ENCODE assay signal across 11 mouse cellular contexts in the genomic region with DNA sequence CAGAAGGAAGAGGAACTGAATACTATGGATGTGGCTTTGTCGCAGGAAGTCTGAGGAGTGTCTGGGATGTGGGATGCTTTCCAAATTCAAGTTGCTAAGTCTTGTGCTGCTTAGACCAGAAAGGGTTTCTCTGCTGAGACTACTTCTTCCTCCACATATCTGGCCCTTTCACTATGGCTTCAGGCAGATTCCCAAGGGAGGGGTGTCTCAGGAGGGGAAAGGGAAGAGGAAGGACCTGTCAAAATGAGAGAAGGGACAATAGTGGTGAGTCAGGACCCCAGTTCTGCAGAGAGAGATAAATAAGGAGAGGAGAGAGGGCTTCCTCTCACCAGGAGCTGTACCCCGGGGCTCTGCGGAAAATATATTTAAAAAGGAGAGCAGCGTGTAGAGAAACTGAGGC. TPM values are rescaled to one million over a fixed set of nuclear protein-coding genes. Genes with fewer than 3 reads are reported as not detected.
DNase-seq lines count a peak whose midpoint lies in the region; ATAC-seq and TF ChIP-seq lines count a peak whose summit lies in the region.
"Had no signal": no experiment of that assay in that cellular context is flagged by ENCODE, and none has a peak within 500 bp of the region (broad histone marks: within the 10 kb centered on the region; RNA-seq: fewer than 3 reads in every experiment).

No protein-coding gene starts in this region.

- H3K4me1 ChIP-seq in midbrain, postnatal 0 days (ENCODE audit: insufficient read depth, low read length): 0 out of 2 replicates have a peak, but pooled peaks cover 4% of the 10 kb centered on the region
- H3K4me1 ChIP-seq in midbrain, embryonic 14.5 days (ENCODE audit: control insufficient read depth, insufficient read depth, low read length): no peaks in the 10 kb centered on the region
- no peaks in the 10 kb centered on the region for H3K4me1 ChIP-seq in stomach, postnatal 0 days (replicated peaks; ENCODE audit: control insufficient read depth, insufficient read depth)

- no peaks in the 10 kb centered on the region for H3K36me3 ChIP-seq in midbrain, postnatal 0 days (ENCODE audit: insufficient read depth, low read length)
- no peaks in the 10 kb centered on the region for H3K36me3 ChIP-seq in midbrain, embryonic 14.5 days (ENCODE audit: control insufficient read depth, insufficient read depth, low read length)
- no peaks in the 10 kb centered on the region for H3K36me3 ChIP-seq in stomach, postnatal 0 days (ENCODE audit: control insufficient read depth, insufficient read depth, low read length)
- H3K36me3 ChIP-seq: midbrain, embryonic 15.5 days had no signal

- no peak overlapping the region for H3K27ac ChIP-seq in midbrain, postnatal 0 days (ENCODE audit: low read depth, low read length)
- H3K27ac ChIP-seq in midbrain, embryonic 14.5 days (replicated peaks; ENCODE audit: low read depth, low read length): no peak overlapping the region
- H3K27ac ChIP-seq in stomach, postnatal 0 days (replicated peaks): no peak overlapping the region
- H3K27ac ChIP-seq: midbrain, embryonic 15.5 days had no signal

- no peak overlapping the region for H3K4me3 ChIP-seq in midbrain, postnatal 0 days (ENCODE audit: low read depth, low read length)
- H3K4me3 ChIP-seq in midbrain, embryonic 14.5 days (replicated peaks; ENCODE audit: low read depth, low read length): no peak overlapping the region
- peak overlapping the region; percentile 12; the same call in 1 of the 2 replicates for H3K4me3 ChIP-seq in stomach, postnatal 0 days (ENCODE audit: low read depth, low read length)

- peak; percentile 95 for DNase-seq in heart, adult 11 months
- DNase-seq in heart, postnatal 25 days (ENCODE audit: low spot score): no peak
- no peak for DNase-seq in midbrain, postnatal 0 days (ENCODE audit: low spot score)
- DNase-seq in midbrain, embryonic 14.5 days: no peak
- DNase-seq in kidney, postnatal 25 days: peak; percentile 40 to 64
- DNase-seq in stomach, postnatal 0 days (ENCODE audit: low spot score): no peak
- DNase-seq in layer of hippocampus, adult 9-11 months: no peak
- no peak for DNase-seq in B cell, adult 2 months
- DNase-seq: adrenal gland, postnatal 36 days had no signal

- WGBS in midbrain, postnatal 0 days: 75% methylated on average over 4 of the region's 4 CpGs
- 83% methylated on average over 4 of the region's 4 CpGs for WGBS in midbrain, embryonic 14.5 days
- 67% methylated on average over 4 of the region's 4 CpGs for whole genome bisulfite sequencing in stomach, postnatal 0 days

- no peaks in the 10 kb centered on the region for H3K9me3 ChIP-seq in midbrain, postnatal 0 days (ENCODE audit: low read length)
- H3K9me3 ChIP-seq in midbrain, embryonic 14.5 days (ENCODE audit: control insufficient read depth, low read length): no peaks in the 10 kb centered on the region
- no peaks in the 10 kb centered on the region for H3K9me3 ChIP-seq in stomach, postnatal 0 days (ENCODE audit: control insufficient read depth, low read length)
- H3K9me3 ChIP-seq: midbrain, embryonic 15.5 days had no signal

- peaks cover 14% of the 10 kb centered on the region; the same call in 1 of the 2 replicates for H3K27me3 ChIP-seq in midbrain, postnatal 0 days (ENCODE audit: insufficient read depth, low read length)
- peaks cover 5% of the 10 kb centered on the region; the same call in 1 of the 2 replicates for H3K27me3 ChIP-seq in midbrain, embryonic 14.5 days (ENCODE audit: control insufficient read depth, insufficient read depth, low read length)
- 0 out of 2 replicates have a peak, but pooled peaks cover 2% of the 10 kb centered on the region for H3K27me3 ChIP-seq in stomach, postnatal 0 days (ENCODE audit: control insufficient read depth, insufficient read depth, low read length)

- peak overlapping the region; percentile 60; the same call in 1 of the 2 replicates for H3K4me2 ChIP-seq in midbrain, postnatal 0 days (ENCODE audit: low read depth, low read length, poor library complexity, severe bottlenecking)
- H3K4me2 ChIP-seq in midbrain, embryonic 14.5 days (ENCODE audit: low read length): no peak overlapping the region; the same call in 1 of the 2 replicates
- 0 out of 2 replicates have a peak overlapping the region, but pooled peaks have one; percentile 11 for H3K4me2 ChIP-seq in stomach, postnatal 0 days (replicated peaks; ENCODE audit: low read depth)

- TF ChIP-seq CTCF in midbrain, postnatal 0 days (IDR thresholded peaks at IDR 0.05): no peak
- no peak for TF ChIP-seq CTCF in stomach, postnatal 0 days (IDR thresholded peaks at IDR 0.05; ENCODE audit: low read depth)

- no peak for TF ChIP-seq EP300 in stomach, postnatal 0 days (optimal IDR thresholded peaks at IDR 0.05)

- H3K9ac ChIP-seq in midbrain, postnatal 0 days (replicated peaks; ENCODE audit: low read length, poor library complexity, severe bottlenecking): no peak overlapping the region
- no peak overlapping the region for H3K9ac ChIP-seq in midbrain, embryonic 14.5 days (replicated peaks; ENCODE audit: low read length)
- no peak overlapping the region for H3K9ac ChIP-seq in stomach, postnatal 0 days (ENCODE audit: low read length)

- ATAC-seq in midbrain, postnatal 0 days (ENCODE audit: low FRiP score): no peak
- no peak for ATAC-seq in midbrain, embryonic 14.5 days (ENCODE audit: low FRiP score, low TSS enrichment)
- ATAC-seq in stomach, postnatal 0 days (ENCODE audit: low FRiP score, low TSS enrichment): no peak
- ATAC-seq: forebrain, embryonic 16.5 days; midbrain, embryonic 15.5 days had no signal

- intact Hi-C loops in heart, postnatal 25 days (cut with DNase I): no loop called here

RNA-seq across cellular contexts. Expression of gene Dysf, which starts 11.6 kb away (rescaled TPM):
- 100 to 1,000 TPM; 111 to 119 TPM for total RNA-seq in heart, postnatal 25 days (2021)
- total RNA-seq in midbrain, postnatal 0 days (2014; rRNA removed): 1.4 and 1.8 TPM in 2 replicates
- 1.7 and 2.0 TPM in 2 replicates for polyA plus RNA-seq in midbrain, postnatal 0 days (2015; fragmentation: Nextera tagmentation; extraction: Ambion mirVana)
- polyA plus RNA-seq in midbrain, embryonic 14.5 days (2014; fragmentation: Nextera tagmentation; extraction: Ambion mirVana): 1.3 and 2.9 TPM in 2 replicates
- 3.1 and 4.4 TPM in 2 replicates for polyA plus RNA-seq in stomach, postnatal 0 days (2015; fragmentation: Nextera tagmentation; extraction: Ambion mirVana)

Comparison
In these comparisons a context has a peak if more than half of its experiments do, and no peak if none do; other contexts are left out.
1. DNase-seq: peak in heart, adult 11 months (single experiment) and kidney, postnatal 25 days (2 of 2); none in heart, postnatal 25 days (single experiment), midbrain, postnatal 0 days (single experiment), midbrain, embryonic 14.5 days (single experiment), stomach, postnatal 0 days (single experiment), layer of hippocampus, adult 9-11 months (single experiment) and B cell, adult 2 months (0 of 2).